Comparison of ENCODE assay signal across 13 mouse cellular contexts in the genomic region with DNA sequence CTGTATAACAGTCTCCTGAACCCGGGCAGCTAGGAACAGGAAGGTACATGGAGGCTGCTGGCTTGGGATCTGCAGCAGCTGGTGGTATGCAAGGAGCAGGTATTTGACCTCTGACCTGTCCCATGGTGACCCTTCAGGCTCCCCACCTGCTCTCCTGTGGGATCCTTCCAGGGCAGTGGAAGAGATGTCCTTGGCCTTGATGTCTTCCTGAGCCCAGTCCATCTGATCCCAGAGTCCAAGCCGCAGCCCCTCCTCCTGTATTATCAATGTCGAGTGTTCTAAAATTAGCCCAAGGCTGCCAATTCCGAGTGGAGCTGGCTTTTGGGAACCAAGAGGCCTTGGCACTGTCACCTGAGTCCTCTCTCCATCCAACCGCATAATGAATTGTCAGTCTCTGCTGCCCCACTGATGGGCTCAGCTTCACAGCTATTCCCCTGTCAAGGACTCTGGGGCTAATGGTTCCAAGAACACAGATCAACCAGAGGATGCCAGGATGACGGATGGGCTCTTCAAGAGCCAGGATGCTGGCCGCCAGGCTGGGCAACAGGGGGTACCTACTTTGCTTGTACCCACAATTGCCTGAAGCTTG.
DNase-seq lines count a peak whose midpoint lies in the region; ATAC-seq lines count a peak whose summit lies in the region.
"Had no signal": no experiment of that assay in that cellular context is flagged by ENCODE, and none has a peak within 500 bp of the region (broad histone marks: within the 10 kb centered on the region; RNA-seq: fewer than 3 reads in every experiment).

No protein-coding gene starts in this region.

- peaks cover 53% of the 10 kb centered on the region for H3K4me1 ChIP-seq in heart, embryonic 10.5 days
- H3K4me1 ChIP-seq in neural tube, embryonic 12.5 days: peaks cover 49% of the 10 kb centered on the region
- H3K4me1 ChIP-seq in hindbrain, embryonic 14.5 days (replicated peaks; ENCODE audit: control insufficient read depth, insufficient read depth, low read length): peaks cover 39% of the 10 kb centered on the region

- no peak overlapping the region; the same call in 1 of the 2 replicates for H3K27ac ChIP-seq in heart, embryonic 10.5 days
- peak overlapping the region; percentile 20; the same call in 1 of the 2 replicates for H3K27ac ChIP-seq in neural tube, embryonic 12.5 days
- peak overlapping the region; percentile 86 for H3K27ac ChIP-seq in hindbrain, embryonic 14.5 days
- H3K27ac ChIP-seq: embryonic facial prominence, embryonic 15.5 days had no signal

- ATAC-seq in neural tube, embryonic 12.5 days (ENCODE audit: low FRiP score, low read depth): no peak
- ATAC-seq in hindbrain, embryonic 14.5 days (ENCODE audit: low FRiP score): no peak
- no peak for ATAC-seq in inflammation-experienced regulatory T-cells, adult 6 months
- ATAC-seq: CD4-positive, CD25-positive, alpha-beta regulatory T cell, adult 4 months had no signal

- H3K4me3 ChIP-seq in heart, embryonic 10.5 days: no peak overlapping the region
- H3K4me3 ChIP-seq in neural tube, embryonic 12.5 days: no peak overlapping the region
- H3K4me3 ChIP-seq in hindbrain, embryonic 14.5 days (replicated peaks; ENCODE audit: low read length): no peak overlapping the region
- H3K4me3 ChIP-seq: embryonic facial prominence, embryonic 15.5 days had no signal

- no peaks in the 10 kb centered on the region for H3K9me3 ChIP-seq in heart, embryonic 10.5 days
- H3K9me3 ChIP-seq in neural tube, embryonic 12.5 days: no peaks in the 10 kb centered on the region
- no peaks in the 10 kb centered on the region for H3K9me3 ChIP-seq in hindbrain, embryonic 14.5 days (ENCODE audit: control insufficient read depth, low read length)
- H3K9me3 ChIP-seq: embryonic facial prominence, embryonic 15.5 days had no signal

- peak; percentile 93 for DNase-seq in heart, adult 11 months
- no peak for DNase-seq in heart, embryonic 10.5 days (ENCODE audit: low spot score)
- DNase-seq in neural tube, embryonic 10.5 days (ENCODE audit: extremely low spot score, low spot score): no peak
- DNase-seq in hindbrain, embryonic 14.5 days (ENCODE audit: low spot score): no peak
- no peak for DNase-seq in gastrocnemius, postnatal 25 days
- DNase-seq: cerebellum, adult 18-20 months; gastrocnemius, postnatal 14 days; lung, postnatal 14 days; thymus, adult 2 months had no signal

- no peak overlapping the region for H3K9ac ChIP-seq in neural tube, embryonic 12.5 days
- no peak overlapping the region for H3K9ac ChIP-seq in hindbrain, embryonic 14.5 days
- H3K9ac ChIP-seq: embryonic facial prominence, embryonic 15.5 days had no signal

- 54% methylated on average over 7 of the region's 7 CpGs for WGBS in heart, embryonic 10.5 days
- WGBS in neural tube, embryonic 12.5 days: 73% methylated on average over 7 of the region's 7 CpGs
- 69% methylated on average over 7 of the region's 7 CpGs for WGBS in hindbrain, embryonic 14.5 days

- no peak overlapping the region for H3K4me2 ChIP-seq in neural tube, embryonic 12.5 days (replicated peaks)
- H3K4me2 ChIP-seq in hindbrain, embryonic 14.5 days (replicated peaks): no peak overlapping the region
- H3K4me2 ChIP-seq: embryonic facial prominence, embryonic 15.5 days had no signal

- peaks cover 9% of the 10 kb centered on the region; the same call in 1 of the 2 replicates for H3K27me3 ChIP-seq in heart, embryonic 10.5 days (ENCODE audit: insufficient read depth, poor library complexity, severe bottlenecking)
- H3K27me3 ChIP-seq in neural tube, embryonic 12.5 days (replicated peaks): 0 out of 2 replicates have a peak, but pooled peaks cover 5% of the 10 kb centered on the region
- H3K27me3 ChIP-seq in hindbrain, embryonic 14.5 days (ENCODE audit: control insufficient read depth, insufficient read depth, low read length): no peaks in the 10 kb centered on the region

- H3K36me3 ChIP-seq in heart, embryonic 10.5 days: no peaks in the 10 kb centered on the region
- H3K36me3 ChIP-seq in neural tube, embryonic 12.5 days: no peaks in the 10 kb centered on the region
- H3K36me3 ChIP-seq in hindbrain, embryonic 14.5 days (replicated peaks; ENCODE audit: control insufficient read depth, insufficient read depth): no peaks in the 10 kb centered on the region
- H3K36me3 ChIP-seq: embryonic facial prominence, embryonic 15.5 days had no signal
